Mouse (Mus musculus) ZHBTc4 (cell line): ENCODE measurements around the gene Chrm3.

Experiments used
- DNase-seq: peaks from one replicate; pipeline ENCODE4 v3.0.0-alpha.2; 2011; ENCODE audit warnings: low read depth, low spot score

The Chrm3 gene

GRCm38 (mm10) chr13:10236279-10236678, 124.4 kb downstream of the Chrm3 start:
- no peak for DNase-seq

DNA sequence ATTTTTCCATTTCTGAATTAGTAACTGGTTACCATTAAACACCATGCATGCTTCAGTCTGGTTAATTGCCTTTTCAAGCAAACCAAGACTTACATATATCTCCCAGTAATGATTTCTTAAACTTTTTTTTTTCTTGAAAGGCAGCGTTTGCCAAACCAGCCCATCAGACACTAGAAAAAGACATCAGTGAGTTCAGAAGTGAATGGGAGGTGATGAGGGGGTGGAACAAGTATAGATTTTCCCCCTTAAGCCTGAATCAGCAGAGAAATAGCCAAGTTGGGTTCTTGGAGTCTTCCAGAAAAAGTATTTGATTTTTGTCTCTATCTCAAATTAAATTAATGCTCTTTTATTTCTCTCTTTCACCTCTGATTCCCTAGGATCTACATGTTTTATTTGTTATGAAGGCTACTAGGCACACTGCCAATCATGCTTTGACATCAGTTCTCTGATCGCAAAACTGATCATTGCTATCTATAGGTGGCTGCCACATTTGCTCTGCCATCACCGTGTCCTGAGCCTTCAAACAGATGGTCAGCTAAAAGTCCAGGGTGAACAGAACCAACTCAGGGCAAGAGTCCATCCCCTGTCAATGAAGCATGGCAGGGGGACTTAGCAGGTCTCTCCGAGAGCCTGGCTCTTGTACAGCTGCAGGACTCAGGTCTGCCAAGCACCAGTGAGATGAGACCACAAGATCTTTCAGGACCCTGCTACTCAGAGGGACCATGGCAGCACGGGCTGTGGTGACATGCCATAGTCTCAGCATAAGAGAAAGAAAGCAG, 125.1 kb downstream of the Chrm3 start:
- no peak for DNase-seq

DNA sequence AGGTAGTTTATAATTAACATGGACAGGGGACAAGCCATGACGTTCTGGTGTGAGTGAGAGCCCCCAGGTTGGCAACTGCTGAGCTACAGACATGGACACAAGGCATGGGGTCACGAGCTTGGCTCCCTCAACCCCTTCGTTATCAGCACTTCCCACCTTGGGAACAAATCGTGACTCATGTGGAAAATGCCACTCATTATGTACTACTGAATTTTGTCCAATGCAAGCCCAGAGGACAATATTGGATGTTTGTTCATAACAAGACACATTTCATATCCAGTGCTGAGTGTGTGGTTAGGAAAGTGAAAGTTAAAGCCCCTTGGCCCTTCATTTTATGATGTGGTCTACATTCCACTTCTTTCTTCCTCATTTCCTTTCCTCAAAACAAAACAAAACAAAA, 140.2 kb downstream of the Chrm3 start:
- no peak for DNase-seq

- no peak for DNase-seq
These were observed 148.5 kb downstream of the Chrm3 start for GRCm38 (mm10) chr13:10212112-10212511.

GRCm38 (mm10) chr13:10210522-10211244, 150.0 kb downstream of the Chrm3 start:
- DNase-seq, result no peak

DNA sequence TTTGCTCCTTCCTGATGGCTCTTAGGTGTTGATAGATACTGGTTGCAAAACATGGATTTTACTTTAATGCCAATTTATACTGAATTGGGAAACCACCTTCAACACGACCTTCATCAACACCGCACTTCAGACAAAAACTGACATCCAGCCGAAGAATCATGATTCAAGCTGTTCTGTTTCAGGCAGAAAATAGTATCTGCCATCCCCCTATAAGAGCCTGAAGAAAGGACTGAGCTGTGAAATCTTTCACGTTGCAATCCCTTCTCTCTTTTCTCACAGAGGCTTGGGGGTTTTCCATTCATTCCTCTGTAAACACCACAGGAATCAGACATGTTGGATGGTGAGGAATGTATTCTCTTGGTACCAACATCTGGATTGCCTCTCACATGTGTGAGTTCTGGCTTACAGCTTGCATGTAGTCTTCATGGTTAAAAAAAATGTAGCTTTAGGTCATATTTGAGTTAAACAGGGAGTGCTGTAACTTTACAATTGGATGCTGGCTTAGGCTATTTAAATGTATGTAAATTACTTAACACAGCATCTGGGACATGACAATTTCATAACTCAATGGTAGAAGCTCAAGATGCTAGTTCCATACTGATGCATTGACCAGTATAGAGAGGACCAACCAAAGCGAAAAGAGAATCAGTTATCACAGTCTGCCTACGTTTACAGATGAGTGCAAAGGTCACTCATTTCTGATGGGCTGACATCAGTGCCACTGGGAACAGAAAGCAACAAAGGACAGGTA, 161.3 kb downstream of the Chrm3 start:
- no peak for DNase-seq

- no peak for DNase-seq
These were observed 170.8 kb downstream of the Chrm3 start for GRCm38 (mm10) chr13:10189829-10190228.

DNA sequence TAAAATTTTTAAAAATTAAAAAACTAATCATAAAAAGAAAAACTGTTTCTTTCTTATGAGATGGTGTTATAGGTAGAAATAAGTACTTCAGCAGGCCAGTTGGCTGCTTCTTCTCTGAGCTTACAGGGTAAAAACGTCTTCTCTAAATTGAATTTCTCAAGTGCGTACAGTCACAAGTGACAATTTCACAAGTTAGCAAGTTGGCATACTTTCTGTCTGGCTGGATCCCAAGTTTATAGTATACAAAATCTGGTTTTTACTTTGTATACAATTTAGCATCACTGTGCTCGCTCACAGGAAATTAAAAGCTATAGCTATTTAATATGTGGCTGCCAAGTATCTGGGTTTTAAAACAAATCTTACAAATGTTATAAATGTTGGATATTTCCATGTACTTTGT, 172.7 kb downstream of the Chrm3 start:
- no peak for DNase-seq

- DNase-seq, result no peak
These were observed 176.8 kb downstream of the Chrm3 start for GRCm38 (mm10) chr13:10183837-10184236.

DNA sequence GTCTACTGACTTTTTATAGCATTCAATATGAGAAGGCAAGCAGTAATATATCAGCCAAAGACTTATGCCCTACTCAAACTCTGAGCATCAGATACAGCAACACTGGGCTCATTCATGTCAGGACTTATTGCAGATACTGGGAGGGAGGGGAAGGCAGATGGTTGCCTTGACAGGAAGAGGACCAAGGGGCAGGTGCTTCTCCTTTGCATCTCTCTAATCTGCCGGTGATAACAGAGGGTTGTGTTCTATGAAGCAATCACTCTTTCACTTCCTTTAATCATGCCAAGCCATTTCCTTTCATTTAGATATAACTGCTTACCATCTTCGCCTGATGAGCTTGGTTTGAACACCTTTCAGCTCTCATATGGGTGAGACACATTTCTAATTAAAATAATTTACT, 177.9 kb downstream of the Chrm3 start:
- DNase-seq, result no peak

GRCm38 (mm10) chr13:10170529-10170928, 190.1 kb downstream of the Chrm3 start:
- DNase-seq, result no peak

GRCm38 (mm10) chr13:10163354-10163753, 197.3 kb downstream of the Chrm3 start:
- no peak for DNase-seq

GRCm38 (mm10) chr13:10157496-10157895, 203.2 kb downstream of the Chrm3 start:
- DNase-seq, result no peak

DNA sequence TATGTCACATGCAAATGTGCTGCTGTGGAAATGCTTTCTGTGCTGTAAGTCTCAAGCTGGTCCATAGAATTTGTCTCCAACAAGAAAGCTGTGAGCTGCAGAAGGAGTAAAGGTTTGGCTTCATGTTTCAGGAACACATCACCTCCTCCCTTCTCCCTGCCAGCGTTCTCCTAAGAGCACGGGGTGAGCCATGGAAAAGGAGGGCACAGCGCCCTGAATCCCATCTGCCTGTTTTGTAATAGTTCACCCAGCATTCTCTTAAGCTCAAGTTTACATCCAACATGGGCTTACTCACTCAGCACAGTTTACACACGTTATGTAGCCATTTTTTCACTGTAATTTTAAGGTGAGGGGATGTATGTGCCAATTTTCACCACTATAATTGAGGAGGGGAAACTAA, 220.1 kb downstream of the Chrm3 start:
- no peak for DNase-seq

DNA sequence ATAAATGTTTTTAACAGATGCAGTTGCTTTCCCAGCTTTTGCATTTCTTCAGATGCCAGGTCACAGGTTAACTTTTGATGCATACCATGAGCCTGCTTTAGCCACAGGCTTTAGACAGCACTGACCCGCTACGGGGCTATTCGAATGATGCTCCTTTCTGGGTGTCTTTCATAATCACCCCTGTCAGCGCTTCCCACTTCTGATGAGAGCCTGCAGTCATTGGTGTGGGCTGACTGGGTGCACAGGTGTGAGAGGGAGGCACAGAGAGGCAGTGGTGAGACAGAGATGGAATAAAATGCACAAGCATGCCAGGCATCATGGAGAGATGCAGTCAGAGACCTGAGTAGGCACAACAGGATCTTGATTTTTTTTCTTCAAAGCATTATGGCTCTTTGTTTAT, 221.8 kb downstream of the Chrm3 start:
- no peak for DNase-seq

- no peak for DNase-seq
These were observed 229.6 kb downstream of the Chrm3 start for GRCm38 (mm10) chr13:10131064-10131463.

GRCm38 (mm10) chr13:10112211-10112610, 248.4 kb downstream of the Chrm3 start:
- no peak for DNase-seq

DNA sequence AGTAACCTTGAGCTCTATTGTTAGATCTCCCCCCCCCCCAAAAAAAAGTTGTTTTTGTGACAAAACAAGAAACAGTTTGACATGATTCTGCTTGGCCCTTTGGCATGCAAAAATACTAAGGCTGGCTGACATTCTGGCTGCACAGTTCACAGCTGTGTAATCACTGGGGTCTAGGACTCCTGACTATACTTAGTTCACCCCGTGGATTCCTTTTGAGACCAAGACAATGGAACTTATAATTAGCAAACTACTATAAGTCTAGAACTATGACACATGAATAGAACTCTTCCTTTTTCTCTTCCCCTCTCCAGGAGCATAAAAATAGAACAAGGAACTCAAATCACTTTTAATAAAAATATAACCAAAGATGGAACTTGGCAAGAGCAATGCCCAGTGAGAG, 251.1 kb downstream of the Chrm3 start:
- DNase-seq, result no peak

- DNase-seq, result no peak
These were observed 253.3 kb downstream of the Chrm3 start for GRCm38 (mm10) chr13:10107331-10107730.

DNA sequence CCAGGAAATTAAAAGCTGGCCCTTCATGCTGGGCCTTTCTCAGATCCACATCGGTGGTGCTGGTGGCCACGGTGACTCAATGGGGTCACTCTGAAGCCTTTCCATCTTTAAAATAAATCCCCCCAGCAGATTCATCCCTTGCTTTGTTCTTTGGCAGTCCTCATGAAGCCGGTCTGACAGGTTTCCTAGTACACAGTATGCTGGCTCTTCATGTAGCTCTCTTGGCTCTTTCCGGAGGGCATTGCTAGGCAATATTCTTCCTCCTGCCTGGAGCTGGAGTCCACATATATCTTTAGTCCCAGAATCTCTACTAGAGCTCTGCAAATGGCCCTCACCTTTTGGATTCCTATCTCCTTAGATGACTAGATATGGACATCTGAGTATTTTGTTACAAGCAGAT, 269.9 kb downstream of the Chrm3 start:
- DNase-seq, result no peak

GRCm38 (mm10) chr13:10086336-10086735, 274.3 kb downstream of the Chrm3 start:
- DNase-seq, result no peak

DNA sequence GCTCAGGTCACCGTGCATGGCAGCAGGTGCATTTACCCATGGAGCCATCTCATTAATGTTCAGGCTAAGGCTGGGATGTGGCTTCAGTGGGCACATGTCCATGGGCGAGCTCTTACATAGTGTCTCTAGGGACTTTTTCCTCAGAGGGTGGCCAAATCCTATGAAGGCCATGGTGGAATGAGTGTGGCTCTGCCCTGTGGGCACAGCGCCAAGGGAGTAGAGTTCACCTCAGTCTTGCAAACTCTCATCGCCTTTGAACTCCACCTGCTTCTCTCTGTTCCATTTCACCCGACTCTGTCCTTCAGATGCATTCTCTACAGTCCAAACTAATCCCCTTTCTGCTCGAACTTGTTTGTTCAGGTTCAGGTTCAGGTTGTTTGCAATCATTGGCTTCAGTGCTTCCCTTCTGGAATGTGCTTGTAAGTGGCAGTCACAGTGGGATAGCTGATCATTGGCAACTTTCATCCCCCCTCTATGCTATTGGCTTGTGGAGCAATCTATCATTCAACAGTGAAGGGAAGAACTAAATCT, 278.7 kb downstream of the Chrm3 start:
- DNase-seq, result no peak
